Mouse (Mus musculus) lung, postnatal 4 days (tissue): ENCODE data around the gene Cdiptos.

ENCODE experiments used
- DNase-seq, 2 experiments: peaks; one replicate each; pipeline ENCODE4 v3.0.0; 2021

Cdiptos gene

DNA sequence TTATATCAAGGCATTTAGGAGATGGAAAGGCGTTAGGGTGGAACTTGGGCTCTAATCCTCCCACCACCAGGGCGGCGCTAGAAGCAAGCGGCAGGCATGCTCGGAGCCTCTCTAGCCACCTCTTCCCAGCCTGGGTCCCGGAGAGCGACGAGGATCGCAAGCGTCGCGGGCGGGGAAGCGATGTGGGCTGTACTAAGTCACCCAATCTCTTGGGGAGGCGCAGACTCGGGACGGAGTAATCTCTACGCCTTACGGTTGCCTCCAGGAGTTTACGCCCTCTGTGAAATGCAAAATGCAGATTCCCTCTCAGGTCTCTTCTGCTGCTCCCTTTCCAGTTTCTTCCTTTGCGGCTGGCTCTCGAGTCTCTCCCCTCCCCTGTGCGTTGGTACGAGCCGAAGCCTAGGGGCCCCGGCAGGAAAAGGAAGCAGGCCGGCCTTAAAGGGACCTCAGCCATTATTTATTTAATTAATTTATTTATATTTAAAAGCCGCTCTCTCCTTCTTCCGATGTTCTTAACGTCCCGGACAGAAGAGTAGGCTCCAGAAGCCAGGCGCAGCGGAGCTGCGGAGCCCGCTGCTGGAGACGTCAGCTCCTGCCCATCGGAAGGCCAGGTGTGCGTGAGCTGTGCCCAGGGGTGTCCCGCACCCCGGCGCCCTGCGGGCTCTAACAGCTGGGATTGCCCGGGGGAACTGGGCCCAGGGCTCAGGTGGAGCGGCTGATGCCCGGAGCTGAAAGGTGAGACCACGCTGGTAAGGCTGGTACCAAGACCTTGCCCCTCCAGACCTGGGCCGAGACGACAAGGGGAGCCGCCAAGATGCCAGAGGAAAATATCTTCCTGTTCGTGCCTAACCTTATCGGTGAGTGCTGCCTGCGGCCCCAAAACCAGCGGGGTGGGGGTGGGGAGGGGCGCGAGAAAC lies at the start of gene Cdiptos:
Gene Cdiptos, minus strand, starts transcription at position 149 of the 917 bp plus-strand sequence.
- peak; percentile 95 to 97 for DNase-seq

DNA sequence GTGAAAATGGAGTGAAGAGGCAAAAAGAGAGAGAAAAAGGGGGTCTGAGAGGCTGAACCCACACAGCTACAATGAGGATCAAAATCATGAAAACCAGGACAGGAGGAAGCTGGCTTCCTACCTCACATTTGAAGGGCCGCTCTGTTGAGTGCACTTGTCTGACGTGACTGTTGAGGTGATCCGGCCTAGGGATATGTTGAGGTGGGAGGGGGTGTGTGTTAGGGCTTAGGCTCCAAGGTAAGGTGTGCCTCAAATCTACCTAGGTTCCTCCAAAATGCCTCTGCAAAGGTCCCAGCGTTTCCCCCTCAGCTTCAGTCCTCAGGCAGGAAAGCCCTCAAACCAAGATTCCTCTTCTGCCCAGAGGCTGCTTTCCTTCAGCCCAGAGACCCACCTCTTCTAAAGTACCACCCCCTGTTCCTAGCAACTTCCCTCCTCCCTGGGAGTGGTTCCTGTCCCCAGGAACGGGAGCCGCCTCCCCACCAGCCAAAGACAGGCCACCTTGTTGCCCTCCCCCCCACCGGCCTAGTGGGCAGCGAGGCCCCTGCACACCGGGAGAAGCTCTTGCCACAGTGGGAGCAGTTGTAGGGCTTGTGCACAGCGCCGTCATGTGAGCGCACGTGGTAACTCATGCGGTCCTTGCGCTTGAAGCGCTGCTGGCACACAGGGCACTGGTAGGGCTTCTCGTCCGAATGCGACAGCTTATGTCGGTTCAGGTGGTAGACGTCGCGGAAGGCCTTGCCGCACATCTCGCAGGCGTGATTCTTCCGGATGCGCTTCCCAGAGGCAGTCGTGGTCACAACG lies 49.1 kb upstream of the Cdiptos start:
- peak; percentile 90 to 92 for DNase-seq

DNA sequence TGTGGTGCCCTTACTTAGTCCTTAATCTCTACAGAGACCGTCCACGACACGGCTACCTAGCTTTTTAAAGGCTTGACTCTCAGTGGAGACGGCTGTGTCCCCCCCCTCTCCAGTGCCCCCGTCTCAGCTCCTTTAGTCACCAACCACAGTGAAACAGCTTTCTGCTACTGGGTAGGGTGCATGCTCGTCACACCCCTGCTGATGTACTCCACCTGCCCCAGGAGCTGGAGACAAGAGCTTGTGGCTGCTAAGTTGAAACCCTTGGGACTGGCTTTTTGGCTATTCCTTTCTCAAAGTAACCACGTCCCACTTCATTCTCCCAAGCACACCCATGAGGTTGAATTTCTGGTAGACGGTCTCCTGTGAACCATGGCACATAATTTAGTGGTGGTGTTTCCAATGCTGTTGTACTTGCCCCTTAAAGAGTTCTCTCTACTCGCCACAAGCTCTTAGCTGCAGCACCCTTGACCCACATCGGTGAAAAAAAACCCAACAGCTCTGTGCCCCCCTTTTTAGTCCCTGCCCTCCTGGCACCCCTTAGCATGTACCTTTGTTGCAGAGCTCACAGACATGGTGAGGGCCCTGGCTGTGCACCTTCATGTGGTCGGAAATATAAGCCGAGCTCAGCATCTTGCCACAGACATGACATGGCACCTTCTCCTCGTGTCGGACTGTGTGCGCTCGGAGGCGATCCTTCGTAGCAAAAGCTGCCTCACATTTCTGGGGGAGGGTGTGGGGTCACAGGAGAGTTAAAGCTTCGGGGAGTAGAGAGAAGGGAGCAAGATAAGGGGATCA lies 48.2 kb upstream of the Cdiptos start:
- peak in 1 of 2 experiments; percentile 33 for DNase-seq

DNA sequence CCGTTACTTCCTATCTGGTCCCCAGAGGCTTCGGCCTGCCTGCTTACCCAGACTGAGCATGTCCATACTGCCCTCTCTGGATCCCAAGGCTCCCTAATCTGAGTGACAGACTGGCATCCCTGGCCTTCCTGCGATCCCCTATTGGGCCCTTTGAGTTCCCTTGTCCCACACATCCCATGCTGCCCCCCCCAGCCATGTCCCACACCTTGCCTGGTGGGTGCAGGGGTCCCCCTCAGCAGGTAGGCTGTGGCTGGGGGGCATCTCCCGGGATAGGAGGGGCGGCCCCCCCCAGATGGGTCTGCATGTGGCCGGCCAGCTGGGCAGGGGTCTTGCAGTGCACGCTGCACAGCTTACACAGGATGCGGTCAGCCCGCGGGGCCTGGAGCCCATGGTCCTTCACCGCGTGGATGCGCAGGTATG lies 47.4 kb upstream of the Cdiptos start:
- no peak for DNase-seq

DNA sequence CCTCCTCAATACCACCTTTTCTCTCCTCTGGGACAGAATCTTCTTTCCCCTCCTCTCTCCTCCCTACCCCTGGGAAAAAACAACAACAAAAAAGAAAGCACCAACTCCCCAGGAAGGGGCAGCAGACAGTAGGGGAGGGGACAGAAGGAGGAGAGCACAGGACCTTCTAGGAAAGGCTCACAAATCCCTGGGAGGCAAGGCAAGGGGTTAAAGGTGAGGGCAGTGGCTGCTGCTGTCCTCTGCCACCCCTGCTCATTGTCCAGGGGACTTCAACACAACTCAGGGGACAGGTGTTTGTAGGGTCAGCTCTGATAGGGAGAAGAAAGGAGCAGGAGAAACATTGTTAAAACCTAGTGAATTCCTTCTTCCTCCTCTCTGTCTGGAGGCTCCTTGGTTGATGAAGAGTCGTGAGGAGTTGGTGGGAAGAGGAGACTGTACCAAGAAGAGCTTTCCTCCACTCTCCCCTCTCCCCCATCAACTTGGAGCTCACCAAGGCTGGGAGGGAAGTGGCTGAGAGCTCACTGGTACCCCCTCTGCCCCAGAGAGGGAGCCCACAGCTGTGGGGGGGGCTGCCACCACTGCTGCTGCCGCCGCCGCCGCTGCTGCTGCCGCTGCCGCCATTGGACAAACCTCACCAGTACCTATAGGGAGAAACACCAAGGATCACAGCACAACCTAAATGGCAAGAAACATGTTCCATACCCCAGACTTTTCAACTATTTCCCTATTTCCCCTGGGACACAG lies 46.8 kb upstream of the Cdiptos start:
- DNase-seq: no peak

DNA sequence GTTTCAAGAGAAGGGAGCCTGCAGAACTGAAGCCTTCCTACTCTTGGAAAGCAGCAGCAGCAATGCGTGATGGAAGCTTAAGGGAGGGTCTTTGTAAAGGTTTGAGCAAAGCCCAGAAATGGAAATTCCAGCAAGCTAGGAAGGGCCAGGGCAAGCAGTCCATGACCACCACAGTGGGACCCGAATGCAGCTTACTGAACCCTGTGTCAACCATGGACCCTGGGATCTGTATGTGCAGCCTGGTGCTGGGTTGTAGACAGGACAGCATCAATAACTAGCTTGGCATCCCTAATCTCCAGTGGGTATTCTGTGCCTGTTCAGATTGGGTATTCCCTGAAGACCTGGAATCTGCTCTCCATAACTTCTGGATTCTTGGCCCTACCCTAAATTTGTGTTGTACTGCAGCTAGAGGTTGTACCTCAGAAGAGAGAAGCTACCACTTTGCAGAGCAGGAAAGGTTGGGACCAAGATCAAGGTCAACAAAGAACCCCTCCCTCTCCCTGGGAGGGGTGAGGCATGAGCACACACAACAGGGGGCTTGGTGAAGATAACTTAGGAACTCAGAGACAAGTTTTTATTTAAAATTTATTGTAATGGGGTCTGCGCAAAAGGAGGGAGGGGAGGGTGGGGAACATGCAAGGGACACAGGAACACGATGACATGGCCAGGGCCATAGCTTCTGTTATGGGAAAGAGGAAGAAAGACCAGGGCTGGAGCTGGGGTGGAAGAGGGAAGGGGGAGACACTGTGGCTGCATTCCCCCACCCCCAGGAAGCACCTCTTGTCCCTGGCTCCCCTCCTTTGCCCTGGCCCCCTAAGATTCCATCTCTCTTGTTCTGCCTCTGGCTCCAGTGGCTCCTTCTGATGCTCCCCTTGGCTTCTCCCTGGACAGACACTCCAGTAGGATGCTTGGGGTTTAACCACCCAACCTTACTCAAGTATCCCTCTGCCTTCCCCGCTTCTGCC lies 45.9 kb upstream of the Cdiptos start:
- no peak for DNase-seq

DNA sequence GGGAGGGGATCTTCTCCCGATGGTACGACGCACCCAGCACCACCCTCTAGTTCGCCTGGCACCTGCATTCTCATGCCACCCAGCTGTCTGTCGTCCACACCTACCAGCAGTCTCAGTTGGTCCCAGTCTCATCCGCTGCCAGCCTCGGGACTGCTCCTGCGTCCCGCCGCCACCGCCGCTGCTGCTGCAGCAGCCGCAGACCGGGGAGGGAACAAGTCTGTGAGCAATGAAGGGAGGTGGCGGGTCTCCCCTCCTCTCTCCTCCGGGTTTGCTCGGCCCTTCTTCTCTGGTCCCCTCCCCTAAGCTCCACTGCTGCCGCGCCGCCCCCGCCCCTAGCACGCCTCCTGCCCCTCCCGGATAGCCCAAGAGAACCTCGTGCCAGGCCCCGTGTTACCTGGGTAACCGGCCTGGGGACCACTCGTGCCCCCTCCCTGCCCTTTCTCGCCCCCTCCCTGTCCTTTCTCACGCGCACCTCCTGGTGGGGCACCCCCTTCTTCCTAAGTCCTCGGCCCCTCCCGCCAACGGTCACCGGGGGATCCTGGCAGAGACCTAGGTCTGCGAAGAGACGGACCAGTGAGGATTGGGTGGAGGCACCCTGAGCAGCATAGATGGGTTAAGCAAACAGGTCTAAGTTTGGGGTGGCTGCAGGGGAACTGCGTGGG lies 45.1 kb upstream of the Cdiptos start, which contains the start of the genes Gm42742 and Prrt2:
Gene Gm42742, minus strand, starts transcription at position 197 of the 662 bp plus-strand sequence.
Gene Prrt2, minus strand, starts transcription at position 311 of the 662 bp plus-strand sequence.
- DNase-seq: peak; percentile 60 to 70

DNA sequence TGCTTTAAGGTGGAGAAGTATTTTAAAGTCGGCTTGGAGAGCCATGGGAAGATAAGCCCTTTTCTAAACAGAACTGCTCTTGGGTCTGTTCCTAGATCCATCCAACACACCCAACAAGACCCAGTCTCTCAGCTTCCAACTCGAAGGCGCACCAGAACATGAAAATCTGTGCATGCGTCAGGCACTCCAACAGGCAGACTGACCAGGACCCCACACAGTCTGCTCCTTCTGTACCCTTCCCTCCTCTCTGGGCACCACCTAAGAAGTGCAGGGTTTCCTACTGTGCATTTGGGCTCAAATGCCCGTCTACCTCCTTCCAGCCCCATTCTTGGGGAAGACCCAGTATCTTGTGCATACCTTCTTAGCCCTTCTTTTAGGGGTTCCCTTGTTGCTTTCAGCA lies 44.6 kb upstream of the Cdiptos start:
- no peak for DNase-seq

DNA sequence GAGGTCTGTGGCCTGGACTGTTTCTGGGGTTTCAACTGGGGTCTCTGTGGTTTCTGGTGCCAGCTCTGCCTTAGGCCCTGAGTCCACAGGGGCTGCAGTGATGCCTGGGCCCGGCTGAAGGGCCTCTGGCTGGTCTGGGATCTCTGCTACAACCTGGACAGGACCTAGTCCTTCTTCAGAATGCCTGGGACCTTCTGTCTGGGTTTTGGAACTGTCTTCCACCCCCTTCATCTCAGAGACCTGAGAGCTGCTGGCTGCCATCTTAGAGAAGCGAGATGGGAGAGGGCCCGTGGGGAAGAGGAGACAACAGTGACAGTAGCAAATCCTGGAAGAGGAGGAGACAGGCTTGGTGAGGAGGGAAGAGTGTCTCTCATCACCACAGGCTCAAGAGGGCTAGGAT lies 44.1 kb upstream of the Cdiptos start:
- no peak for DNase-seq

DNA sequence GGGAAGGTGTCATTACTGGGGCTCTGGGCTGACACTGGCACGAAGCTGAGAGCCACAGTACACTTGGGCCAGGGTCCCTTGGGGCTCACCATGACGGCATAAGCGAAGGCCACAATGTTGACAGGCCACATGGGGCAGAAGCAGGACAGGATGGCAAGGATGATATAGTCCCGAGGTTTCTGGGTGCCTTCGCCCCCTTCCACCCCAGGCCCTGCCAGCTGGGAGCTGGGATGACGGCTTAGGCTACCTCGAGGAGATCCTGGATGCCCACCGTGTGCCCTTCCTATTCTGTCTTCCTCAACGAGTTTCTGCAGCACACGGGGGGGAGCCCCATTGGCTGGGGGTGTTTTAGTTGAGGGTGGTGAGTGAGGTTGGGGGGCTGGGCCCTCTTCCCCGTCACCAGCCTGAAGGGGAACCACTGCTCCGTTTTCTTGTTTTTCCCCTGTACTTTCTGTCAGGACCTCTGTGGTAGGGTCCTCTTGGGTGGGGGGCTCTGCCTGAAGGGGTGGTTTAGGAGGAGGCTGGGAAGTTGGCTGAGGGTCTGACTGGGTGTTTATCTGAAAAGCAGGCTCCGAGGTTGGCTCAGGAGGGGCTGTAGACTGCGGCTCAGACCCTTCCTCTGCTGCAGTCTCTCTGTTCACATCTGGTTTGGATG lies 43.5 kb upstream of the Cdiptos start:
- no peak for DNase-seq

DNA sequence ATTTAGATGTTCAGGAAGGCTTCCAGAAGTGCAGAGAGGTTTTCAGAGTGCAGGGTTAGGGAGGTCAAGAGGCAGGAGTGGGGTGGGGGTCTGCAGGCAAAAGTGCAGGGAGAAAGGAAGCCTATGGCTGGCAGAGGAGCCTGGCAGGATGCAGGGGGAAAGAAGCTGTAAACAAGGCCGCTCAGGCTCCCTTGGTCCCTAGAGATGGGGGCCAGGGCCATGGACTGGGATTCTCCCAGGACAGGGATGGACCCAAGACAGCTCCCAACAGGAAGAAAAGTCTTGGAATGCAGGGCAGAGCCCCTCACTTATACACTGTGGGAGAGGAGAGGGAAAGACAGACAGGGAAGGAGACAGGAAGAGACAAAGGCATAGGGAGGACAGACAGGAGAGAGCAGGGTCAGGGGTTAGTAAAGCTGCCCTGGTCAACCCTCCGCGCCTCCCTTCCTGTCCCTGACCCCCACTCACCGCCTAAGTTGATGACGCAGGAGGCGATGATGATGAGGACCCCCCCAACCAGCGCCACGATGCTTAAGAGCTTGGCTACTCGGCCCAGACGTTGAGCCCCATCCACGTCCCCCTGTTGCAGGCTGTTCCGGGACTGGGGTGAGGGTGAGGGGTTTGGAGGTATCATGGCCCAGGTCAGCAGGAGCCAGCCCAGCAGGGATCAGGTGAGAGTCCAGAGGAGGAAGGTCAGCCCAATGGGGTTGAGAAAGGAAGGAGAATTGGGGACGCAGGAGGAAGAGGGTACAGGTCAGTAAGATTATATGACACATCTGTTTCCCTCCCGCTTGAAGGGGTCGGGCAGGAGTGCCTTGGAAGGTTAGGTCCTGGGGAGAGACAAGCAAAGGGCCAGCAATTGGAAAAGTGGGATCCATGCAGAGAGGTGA lies 42.8 kb upstream of the Cdiptos start:
- DNase-seq: no peak

DNA sequence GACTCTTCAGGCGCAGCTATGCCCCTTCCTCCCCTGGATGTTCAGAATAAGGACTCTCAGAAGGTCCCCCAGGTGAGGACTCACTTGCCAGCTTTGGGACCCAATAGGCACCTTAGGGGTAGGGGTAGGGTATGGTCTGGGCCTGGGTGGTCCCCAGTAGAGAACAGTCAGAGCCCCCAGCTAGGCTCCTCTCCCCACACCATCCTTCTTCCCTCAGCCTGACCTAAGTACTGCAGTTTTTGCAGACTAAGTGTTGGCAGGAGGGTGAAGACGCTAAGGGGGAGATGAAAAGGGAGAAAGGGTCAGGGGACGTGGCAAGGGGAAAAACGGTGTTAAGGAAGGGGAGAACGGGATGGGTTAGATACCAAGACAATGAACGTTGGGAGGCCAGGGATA lies 42.0 kb upstream of the Cdiptos start:
- no peak for DNase-seq

DNA sequence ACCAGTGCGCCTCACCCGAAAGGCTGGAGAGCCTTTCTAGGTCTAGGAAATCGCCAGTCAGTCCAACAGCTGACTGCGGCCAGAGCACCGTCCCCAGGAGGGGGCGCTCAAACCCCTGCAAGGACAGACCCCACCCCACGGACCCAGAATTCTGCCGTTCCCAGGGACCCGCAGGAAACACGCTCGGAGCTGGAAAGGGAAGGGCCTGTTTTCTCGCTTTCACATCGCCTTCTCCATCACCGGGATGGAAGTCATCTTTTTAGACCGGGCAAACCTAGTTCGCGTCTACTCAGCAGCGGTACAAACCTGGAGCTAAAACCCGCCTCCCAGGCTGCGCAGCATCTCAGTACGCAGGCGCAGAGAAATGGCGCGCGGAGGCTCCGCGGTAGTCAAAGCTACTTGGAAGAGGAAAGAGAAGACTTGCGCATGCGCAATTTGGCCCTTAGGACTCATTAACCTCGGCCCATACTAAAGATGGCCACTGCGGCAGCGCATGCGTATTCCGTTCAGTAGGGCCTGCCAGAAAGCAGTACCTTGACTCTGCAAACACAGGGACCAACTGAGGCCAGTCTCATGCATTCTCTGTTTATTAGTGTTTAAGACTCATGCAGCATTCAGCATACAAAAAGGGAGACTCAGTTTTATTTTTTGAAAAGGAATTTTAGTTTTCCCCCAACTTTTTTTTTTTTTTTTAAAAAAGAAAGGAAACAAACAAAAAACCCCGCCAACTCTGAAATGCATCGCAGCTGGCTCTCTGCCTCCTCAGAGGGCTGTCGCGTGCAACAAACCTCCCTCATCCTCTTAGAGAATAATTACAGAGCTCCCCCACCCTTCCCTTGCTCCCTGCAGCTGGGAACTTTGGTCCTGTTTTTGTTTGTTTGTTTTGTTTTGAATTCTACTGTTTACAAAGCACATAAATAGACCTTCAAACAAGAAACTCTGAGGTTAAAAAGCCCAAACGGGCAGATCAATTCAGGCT lies 41.4 kb upstream of the Cdiptos start, which contains the start of gene Pagr1a:
Gene Pagr1a, minus strand, starts transcription at position 382 of the 979 bp plus-strand sequence.
- DNase-seq: peak; percentile 97

DNA sequence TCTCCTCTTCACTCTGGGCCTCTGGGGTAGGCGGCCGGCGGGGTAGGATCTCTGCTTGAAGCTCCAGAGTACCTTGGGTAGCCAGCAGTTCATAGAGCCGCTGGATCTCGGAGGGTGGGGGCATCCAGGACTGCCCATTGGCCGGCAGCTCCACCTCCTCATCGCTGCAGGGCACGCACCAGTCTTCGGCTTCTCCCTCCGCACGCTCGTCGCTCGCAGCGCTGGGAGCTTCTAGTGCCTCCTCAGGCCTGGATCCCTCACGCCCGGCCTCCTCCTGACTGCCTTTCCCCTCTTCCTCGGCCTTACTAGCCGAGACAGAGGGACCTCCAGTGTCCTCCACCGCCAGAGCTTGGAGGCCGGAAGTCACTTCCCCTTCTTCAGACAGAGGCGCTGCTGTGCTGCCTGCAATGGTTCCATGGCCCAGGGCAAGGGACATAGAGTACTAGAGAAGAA lies 40.6 kb upstream of the Cdiptos start:
- DNase-seq: no peak

DNA sequence TGATC lies 40.4 kb upstream of the Cdiptos start, which contains the start of gene Pagr1b:
Gene Pagr1b, minus strand, starts transcription at position 4 of the 5 bp plus-strand sequence.
- no peak for DNase-seq

DNA sequence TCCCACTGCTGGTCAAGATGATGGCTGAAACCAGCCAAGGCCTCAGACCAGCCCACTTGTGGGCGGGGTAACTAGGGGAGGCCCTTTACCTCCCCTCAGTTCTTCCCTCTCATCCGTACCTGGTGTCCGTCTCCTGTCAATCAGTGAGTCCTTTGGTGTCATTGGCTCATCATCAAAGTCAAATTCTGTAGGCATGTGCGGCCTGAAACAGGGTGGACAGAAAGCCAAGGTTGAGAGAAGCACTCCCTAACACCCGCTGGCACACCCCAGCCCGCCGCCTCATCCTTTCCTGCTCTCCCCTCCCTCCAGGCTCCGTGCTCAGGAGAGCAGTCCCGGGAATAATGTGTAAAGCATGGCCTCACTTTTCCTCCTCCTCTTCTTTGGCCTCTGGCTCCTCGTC lies 40.2 kb upstream of the Cdiptos start:
- peak; percentile 60 to 63 for DNase-seq

DNA sequence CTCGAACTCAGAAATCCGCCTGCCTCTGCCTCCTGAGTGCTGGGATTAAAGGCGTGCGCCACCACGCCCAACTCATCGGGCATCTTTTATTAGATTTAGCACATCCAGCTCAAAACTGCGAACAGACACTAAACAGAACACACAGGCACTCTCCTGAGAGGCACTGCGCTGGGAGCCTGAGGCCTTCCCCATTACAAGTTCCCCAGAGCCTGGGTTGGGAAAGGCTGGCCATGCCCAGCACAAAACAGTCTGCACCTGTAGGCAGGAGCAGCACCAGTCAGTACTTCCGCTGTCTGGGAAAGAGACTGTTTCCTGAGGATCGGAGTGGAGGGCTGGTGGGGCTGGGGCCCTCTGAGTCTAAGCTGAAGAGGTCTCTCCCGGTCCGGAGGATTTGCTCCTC lies 39.1 kb upstream of the Cdiptos start:
- DNase-seq: no peak

DNA sequence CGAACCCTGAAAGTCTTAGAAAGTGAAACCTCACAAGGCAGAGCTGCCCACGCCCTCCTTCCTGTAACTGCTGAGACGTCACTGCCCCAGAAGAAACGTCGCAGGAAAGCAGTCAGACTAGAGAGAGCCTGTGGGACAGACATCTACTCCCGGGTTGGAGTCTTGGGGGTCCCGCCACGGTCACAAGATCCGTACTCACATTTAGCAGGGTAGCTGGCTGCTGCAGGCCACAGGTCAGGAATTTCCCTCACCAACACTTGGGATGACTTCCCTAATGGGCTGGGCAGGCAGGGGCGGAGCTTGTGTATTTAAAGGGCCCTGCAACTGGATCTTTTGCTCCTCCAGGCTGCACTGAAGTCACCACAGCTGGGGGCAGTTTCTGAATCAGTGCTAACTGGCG lies 38.4 kb upstream of the Cdiptos start, which contains the start of gene Mvp:
Gene Mvp, minus strand, starts transcription at position 302 of the 400 bp plus-strand sequence.
- peak; percentile 80 to 84 for DNase-seq
